Mouse (Mus musculus) hindbrain, embryonic 16.5 days (tissue): ENCODE results near the gene Macf1. TPM values are rescaled to one million over a fixed set of nuclear protein-coding genes. Genes with fewer than 3 reads are reported as not detected.

Experiments
- ATAC-seq: fragments of 200-750 bp; cut with Nextera tagmentation; 2 replicates; pipeline ENCODE4 v1.8.0; 2017; ENCODE audit warnings: moderate TSS enrichment, moderate library complexity
- H3K27ac ChIP-seq: fragments of 300-500 bp; sonication (generic); 2 replicates; pipeline ENCODE4 v1.5.1; 2014; ENCODE audit warnings: low read depth, mild to moderate bottlenecking, control low read depth, low read length, moderate library complexity
- H3K27me3 ChIP-seq: fragments of 300-500 bp; sonication (generic); replicated peaks from 2 replicates; pipeline ENCODE4 v1.6.1; 2014; ENCODE audit warnings: low read length; ENCODE audit not compliant: control insufficient read depth, insufficient read depth
- H3K36me3 ChIP-seq: fragments of 300-500 bp; sonication (generic); 2 replicates; pipeline ENCODE4 v1.6.1; 2014; ENCODE audit warnings: mild to moderate bottlenecking, low read length, moderate library complexity, mixed read lengths; ENCODE audit not compliant: control insufficient read depth, insufficient read depth
- H3K4me1 ChIP-seq: fragments of 300-500 bp; sonication (generic); 2 replicates; pipeline ENCODE4 v1.6.1; 2014; ENCODE audit warnings: low read depth, low read length; ENCODE audit not compliant: control insufficient read depth, insufficient read depth
- H3K4me2 ChIP-seq: fragments of 300-500 bp; sonication (generic); 2 replicates; pipeline ENCODE4 v1.6.1; 2014; ENCODE audit warnings: mild to moderate bottlenecking, low read length, control low read depth, moderate library complexity
- H3K4me3 ChIP-seq: fragments of 300-500 bp; sonication (generic); 2 replicates; pipeline ENCODE4 v1.5.1; 2014; ENCODE audit warnings: mild to moderate bottlenecking, low read length, control low read depth, moderate library complexity
- H3K9ac ChIP-seq: fragments of 300-500 bp; sonication (generic); 2 replicates; pipeline ENCODE4 v1.6.1; 2014; ENCODE audit warnings: low read depth, mild to moderate bottlenecking, control low read depth, low read length, moderate library complexity
- H3K9me3 ChIP-seq: fragments of 300-500 bp; sonication (generic); 2 replicates; pipeline ENCODE4 v1.6.1; 2014; ENCODE audit warnings: mild to moderate bottlenecking, low read length, moderate library complexity; ENCODE audit not compliant: control insufficient read depth
- WGBS: fragments of 180-500 bp; shearing (Covaris S2); extraction: QIAGEN DNeasy Blood & Tissue Kit; methylation state at CpG from one replicate; pipeline ENCODE4 v1.1.7; 2014; 5-methylcytosine and 5-hydroxymethylcytosine counted together
- polyA plus RNA-seq: library from polyadenylated mRNA; unstranded; fragments of >200 nt; fragmentation: Nextera tagmentation; extraction: Ambion mirVana; gene quantifications from 2 replicates; pipeline ENCODE4 v1.2.1, GENCODE M21; 2015

The Macf1 gene
- polyA plus RNA-seq, 1 experiment from 2014 or later = 61.0 TPM

DNA sequence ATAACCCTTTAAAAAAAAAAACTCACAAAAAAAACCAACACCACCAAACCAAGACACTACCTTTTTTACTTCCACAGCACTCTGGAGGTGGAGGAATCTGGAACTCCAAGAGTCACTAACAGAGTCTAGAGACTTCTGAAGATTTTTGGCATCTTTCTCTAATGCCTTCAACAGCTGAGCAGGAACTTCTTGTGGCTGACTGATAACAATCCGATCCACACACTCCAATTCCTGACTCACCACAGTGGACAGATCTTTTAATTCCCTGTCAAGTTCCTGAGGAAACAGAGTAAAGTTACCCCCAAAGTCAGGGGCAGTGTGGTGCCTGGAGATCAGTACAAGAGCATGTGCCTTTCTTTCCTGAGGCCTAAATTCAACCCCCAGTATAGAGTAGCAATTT, 218.4 kb downstream of the Macf1 start:
- Histone ChIP-seq H3K9ac (no peak overlapping the region), H3K27me3 (no peaks in the 10 kb centered on the region), H3K9me3 (no peaks in the 10 kb centered on the region), H3K4me3 (no peak overlapping the region), H3K4me2 (no peak overlapping the region), H3K27ac (no peak overlapping the region), H3K36me3 (peaks cover 21% of the 10 kb centered on the region), H3K4me1 (no peaks in the 10 kb centered on the region)
- no peak for ATAC-seq
- 79% methylated on average over 1 of the region's 1 CpGs for WGBS

DNA sequence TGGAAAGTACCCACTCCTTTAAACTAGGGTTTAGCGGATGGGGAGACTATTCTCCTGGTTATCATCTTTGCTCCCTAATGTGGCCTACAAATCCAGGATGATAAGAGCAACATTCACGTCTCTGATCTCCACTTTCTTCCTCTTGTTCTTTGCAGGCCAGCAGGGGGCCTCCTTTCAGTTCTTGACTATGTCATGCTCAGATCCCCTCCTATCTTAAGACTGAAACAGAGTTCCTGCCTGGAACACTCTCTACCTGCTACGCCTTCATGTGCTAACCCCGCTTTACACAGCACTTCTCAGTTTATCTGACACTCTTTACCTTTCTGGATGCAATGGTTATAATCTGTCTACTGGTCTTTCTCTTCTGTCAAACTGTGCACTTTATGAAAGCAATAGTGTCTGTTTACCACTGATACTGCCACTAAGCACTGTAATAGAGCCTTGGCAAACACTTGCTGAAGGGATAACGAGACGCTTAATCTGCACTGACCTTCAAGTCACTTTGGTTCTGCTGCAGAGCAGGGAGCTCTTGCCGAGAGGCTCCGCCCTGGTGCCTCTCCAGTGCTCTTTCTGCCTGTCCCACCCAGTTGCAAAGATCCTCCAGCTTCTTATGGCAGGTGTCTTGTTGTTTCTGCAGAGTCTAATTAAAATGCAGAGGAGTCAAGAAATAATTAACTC, 223.4 kb downstream of the Macf1 start:
- Histone ChIP-seq H3K9me3 (no peaks in the 10 kb centered on the region), H3K4me2 (no peak overlapping the region), H3K27ac (no peak overlapping the region), H3K4me3 (no peak overlapping the region), H3K9ac (no peak overlapping the region), H3K27me3 (no peaks in the 10 kb centered on the region), H3K4me1 (no peaks in the 10 kb centered on the region), H3K36me3 (peaks cover 43% of the 10 kb centered on the region)
- 85% methylated on average over 8 of the region's 8 CpGs for WGBS
- no peak for ATAC-seq

DNA sequence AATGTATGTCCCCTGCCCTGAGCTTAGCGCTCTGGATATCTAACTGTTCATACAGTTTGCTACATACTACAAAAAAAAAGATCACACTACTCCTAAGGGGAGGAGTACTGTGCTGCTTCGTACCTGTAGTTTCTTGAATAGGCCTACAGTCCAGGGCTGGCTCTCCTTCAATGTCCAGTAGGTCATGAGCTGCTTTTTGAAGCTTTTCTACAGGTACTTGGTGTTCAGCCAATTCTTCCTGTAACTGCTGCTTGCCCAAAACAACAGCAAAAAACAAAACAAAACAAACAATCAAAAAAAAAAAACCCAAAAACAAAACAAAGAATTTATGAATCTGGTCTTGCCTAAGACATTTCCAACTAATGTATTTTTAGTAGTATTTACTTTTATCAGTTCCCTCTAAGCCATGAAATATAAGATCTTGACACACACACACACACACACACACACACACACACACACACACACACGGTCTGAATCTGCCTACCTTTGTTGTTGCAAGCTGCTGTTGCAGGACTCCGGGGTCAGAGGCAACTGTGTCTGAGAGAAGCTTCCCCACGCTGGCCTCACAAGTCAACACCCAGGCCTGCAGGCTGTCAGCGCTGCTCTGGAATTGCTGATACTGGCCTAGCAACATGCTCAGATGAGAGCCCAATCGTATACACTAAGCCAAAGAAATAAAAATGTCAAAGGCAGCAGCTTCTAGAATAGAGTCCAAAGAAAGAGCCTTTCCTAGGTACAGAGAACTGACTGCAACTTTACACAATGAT, 229.1 kb downstream of the Macf1 start:
- no peaks in the 10 kb centered on the region for H3K4me1 ChIP-seq
- H3K27me3 ChIP-seq = no peaks in the 10 kb centered on the region
- no peak overlapping the region for H3K4me2 ChIP-seq
- no peak for ATAC-seq
- H3K4me3 ChIP-seq = no peak overlapping the region
- peaks cover 57% of the 10 kb centered on the region for H3K36me3 ChIP-seq
- WGBS = 86% methylated on average over 7 of the region's 7 CpGs
- H3K9me3 ChIP-seq = no peaks in the 10 kb centered on the region
- H3K27ac ChIP-seq = no peak overlapping the region
- H3K9ac ChIP-seq = no peak overlapping the region

DNA sequence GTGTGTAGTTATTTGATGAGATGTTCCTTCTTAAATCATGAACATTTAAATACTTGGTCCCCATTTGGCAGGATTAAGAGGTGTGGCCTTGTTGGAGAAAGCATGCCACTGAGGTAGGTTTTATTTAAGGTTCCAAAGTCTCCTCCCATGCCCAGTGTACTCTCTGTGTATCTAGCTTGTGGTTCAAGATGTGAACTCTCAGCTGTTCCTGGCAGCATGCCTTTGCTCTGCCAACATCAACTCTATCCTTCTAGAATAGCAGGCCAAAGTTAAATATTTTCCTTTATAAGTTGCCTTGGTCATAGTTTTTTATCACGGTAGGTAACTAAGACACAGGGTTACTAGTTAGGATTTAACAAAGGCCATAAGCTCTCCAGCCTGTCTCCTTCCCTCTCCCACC, 230.4 kb downstream of the Macf1 start:
- Histone ChIP-seq H3K36me3 (peaks cover 66% of the 10 kb centered on the region), H3K4me2 (no peak overlapping the region), H3K27ac (no peak overlapping the region), H3K9ac (no peak overlapping the region), H3K4me3 (no peak overlapping the region), H3K9me3 (no peaks in the 10 kb centered on the region), H3K27me3 (no peaks in the 10 kb centered on the region), H3K4me1 (no peaks in the 10 kb centered on the region)
- 95% methylated on average over 1 of the region's 1 CpGs for WGBS
- no peak for ATAC-seq

DNA sequence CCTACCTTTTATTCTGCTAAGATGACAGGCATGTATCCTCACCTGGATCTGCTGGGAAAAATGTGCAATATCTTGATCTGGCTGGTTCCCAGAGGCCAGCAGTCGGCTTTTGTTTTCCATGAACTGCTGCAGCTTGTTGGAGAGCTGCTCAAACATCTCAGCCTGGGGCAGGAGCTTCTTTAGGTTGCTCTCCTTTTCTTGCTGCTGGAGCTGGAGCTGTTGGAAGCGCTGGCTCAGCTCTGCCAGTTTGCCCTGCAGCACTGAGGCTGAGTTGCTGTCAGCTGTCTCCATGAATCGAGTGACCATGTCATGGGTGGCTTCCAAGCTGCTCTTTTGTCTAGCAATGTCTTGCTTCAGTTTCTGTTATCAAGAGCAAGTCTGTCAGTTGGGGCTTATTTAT, 232.2 kb downstream of the Macf1 start:
- Histone ChIP-seq H3K27me3 (no peaks in the 10 kb centered on the region), H3K9ac (no peak overlapping the region), H3K4me3 (no peak overlapping the region), H3K4me2 (no peak overlapping the region), H3K36me3 (peaks cover 65% of the 10 kb centered on the region), H3K4me1 (no peaks in the 10 kb centered on the region), H3K9me3 (no peaks in the 10 kb centered on the region), H3K27ac (no peak overlapping the region)
- 85% methylated on average over 3 of the region's 3 CpGs for WGBS
- ATAC-seq = no peak

DNA sequence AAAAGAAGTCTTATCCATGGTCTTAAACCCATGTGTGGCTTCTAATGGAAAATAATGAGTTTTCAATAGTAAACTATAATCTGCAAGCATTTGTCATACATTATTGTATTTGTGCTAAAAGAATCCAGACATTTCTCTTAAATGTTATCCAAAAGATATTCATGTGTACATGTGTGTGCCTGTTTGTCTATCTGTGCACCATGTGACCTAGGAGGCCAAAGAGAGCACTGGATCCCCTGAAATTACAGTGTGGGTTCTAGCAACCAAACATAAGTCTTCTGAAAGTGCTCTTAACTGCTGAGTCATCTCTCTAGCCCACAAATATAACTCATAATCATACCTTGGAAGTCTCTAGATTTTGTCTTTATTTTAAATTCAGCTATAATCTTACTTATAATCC, 234.9 kb downstream of the Macf1 start:
- peaks cover 52% of the 10 kb centered on the region for H3K36me3 ChIP-seq
- no peak for ATAC-seq
- H3K27me3 ChIP-seq = no peaks in the 10 kb centered on the region
- H3K9me3 ChIP-seq = no peaks in the 10 kb centered on the region
- no peaks in the 10 kb centered on the region for H3K4me1 ChIP-seq
- no peak overlapping the region for H3K4me3 ChIP-seq
- H3K4me2 ChIP-seq = no peak overlapping the region
- no peak overlapping the region for H3K27ac ChIP-seq
- H3K9ac ChIP-seq = no peak overlapping the region

DNA sequence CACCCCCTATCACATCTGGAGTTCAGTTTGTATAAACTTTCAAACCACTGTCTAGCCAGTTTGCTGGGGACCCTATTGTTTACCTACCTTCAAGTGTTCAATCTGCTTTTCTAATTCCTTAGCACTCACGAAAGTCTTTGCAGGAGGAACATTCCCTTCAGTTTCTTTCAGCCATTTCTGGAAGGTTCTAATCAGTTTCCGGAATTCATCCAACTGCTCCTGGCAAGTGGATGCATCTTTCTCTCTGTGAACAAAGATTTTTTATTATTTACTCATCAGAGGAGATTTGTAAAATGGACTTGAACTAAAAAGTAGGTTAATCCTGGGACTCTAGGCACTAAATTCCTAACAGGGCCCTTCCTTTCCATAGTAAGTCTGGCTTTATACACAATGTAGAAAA, 236.1 kb downstream of the Macf1 start:
- 91% methylated on average over 2 of the region's 2 CpGs for WGBS
- no peak for ATAC-seq
- no peak overlapping the region for H3K4me2 ChIP-seq
- peaks cover 48% of the 10 kb centered on the region for H3K36me3 ChIP-seq
- no peak overlapping the region for H3K27ac ChIP-seq
- no peak overlapping the region for H3K9ac ChIP-seq
- H3K4me1 ChIP-seq = no peaks in the 10 kb centered on the region
- H3K27me3 ChIP-seq = no peaks in the 10 kb centered on the region
- H3K4me3 ChIP-seq = no peak overlapping the region
- no peaks in the 10 kb centered on the region for H3K9me3 ChIP-seq

DNA sequence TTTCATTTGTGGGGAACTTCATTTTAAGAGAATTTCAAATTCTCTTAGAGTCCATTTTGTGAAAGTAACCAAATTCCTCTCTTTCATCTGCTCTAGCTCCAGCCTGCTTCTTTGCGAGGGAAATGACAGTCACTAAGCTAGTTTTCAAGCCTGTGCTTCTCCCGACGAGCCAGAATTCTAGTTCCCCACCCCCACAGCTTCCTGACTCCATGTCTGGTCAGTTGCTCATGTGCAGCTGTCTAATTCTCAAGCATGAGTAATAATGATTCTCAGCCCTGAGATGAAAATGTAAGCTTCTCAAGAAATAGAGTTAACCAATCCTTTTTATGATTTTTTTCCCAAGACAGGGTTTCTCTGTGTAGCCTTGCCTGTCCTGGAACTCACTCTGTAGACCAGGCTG, 236.9 kb downstream of the Macf1 start:
- no peaks in the 10 kb centered on the region for H3K4me1 ChIP-seq
- no peaks in the 10 kb centered on the region for H3K9me3 ChIP-seq
- peaks cover 44% of the 10 kb centered on the region for H3K36me3 ChIP-seq
- no peak overlapping the region for H3K27ac ChIP-seq
- no peak overlapping the region for H3K9ac ChIP-seq
- 88% methylated on average over 3 of the region's 3 CpGs for WGBS
- H3K27me3 ChIP-seq = no peaks in the 10 kb centered on the region
- no peak overlapping the region for H3K4me2 ChIP-seq
- H3K4me3 ChIP-seq = no peak overlapping the region
- no peak for ATAC-seq

DNA sequence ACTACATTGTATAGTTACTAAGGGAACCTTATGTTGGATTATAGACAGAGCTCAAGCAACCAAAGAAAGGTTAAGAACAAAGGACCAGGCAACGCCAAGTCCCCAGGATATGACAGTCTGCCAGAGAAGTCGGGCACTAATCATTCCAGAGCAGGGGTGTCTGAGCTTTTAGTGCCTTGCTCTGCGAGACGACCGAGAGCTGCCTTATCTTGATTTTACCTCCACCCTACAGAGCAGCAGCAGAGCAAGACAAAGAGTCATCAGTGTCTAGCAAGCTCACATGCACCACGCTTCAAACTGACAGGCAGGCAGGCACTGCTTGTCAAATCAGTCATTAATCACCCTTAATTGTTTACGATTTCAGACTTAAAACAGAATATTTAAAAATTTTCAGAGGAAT, 237.4 kb downstream of the Macf1 start:
- Histone ChIP-seq H3K9ac (no peak overlapping the region), H3K36me3 (peaks cover 39% of the 10 kb centered on the region), H3K27me3 (no peaks in the 10 kb centered on the region), H3K4me1 (no peaks in the 10 kb centered on the region), H3K4me3 (no peak overlapping the region), H3K27ac (no peak overlapping the region), H3K4me2 (no peak overlapping the region), H3K9me3 (no peaks in the 10 kb centered on the region)
- WGBS = 61% methylated on average over 7 of the region's 7 CpGs
- no peak for ATAC-seq
